Mouse (Mus musculus) heart, embryonic 13.5 days (tissue): ENCODE data around the gene Tmem245. TPM values are rescaled to one million over a fixed set of nuclear protein-coding genes. Genes with fewer than 3 reads are reported as not detected.

Experiments
- ATAC-seq: fragments of 200-750 bp; cut with Nextera tagmentation; 2 replicates; pipeline ENCODE4 v1.8.0; 2017; ENCODE audit warnings: moderate TSS enrichment; ENCODE audit not compliant: insufficient number of reproducible peaks, low FRiP score, low TSS enrichment; ENCODE audit errors: extremely low read depth
- H3K27ac ChIP-seq: fragments of 300-500 bp; sonication (generic); replicated peaks from 2 replicates; pipeline ENCODE4 v1.5.1; 2015; ENCODE audit warnings: moderate library complexity, mild to moderate bottlenecking, inconsistent platforms
- H3K27me3 ChIP-seq: fragments of 300-500 bp; sonication (generic); replicated peaks from 2 replicates; pipeline ENCODE4 v1.6.1; 2015; ENCODE audit warnings: mild to moderate bottlenecking, inconsistent platforms
- H3K36me3 ChIP-seq: fragments of 300-500 bp; sonication (generic); 2 replicates; pipeline ENCODE4 v1.6.1; 2015; ENCODE audit warnings: mild to moderate bottlenecking, inconsistent platforms
- H3K4me1 ChIP-seq: fragments of 300-500 bp; sonication (generic); 2 replicates; pipeline ENCODE4 v1.6.1; 2015; ENCODE audit warnings: inconsistent platforms
- H3K4me2 ChIP-seq: fragments of 300-500 bp; sonication (generic); 2 replicates; pipeline ENCODE4 v1.6.1; 2015; ENCODE audit warnings: inconsistent platforms, mild to moderate bottlenecking, moderate library complexity
- H3K4me3 ChIP-seq: fragments of 300-500 bp; sonication (generic); 2 replicates; pipeline ENCODE4 v1.5.1; 2015; ENCODE audit warnings: moderate library complexity, mild to moderate bottlenecking, inconsistent platforms
- H3K9ac ChIP-seq: fragments of 300-500 bp; sonication (generic); 2 replicates; pipeline ENCODE4 v1.6.1; 2015; ENCODE audit warnings: inconsistent platforms, mild to moderate bottlenecking, moderate library complexity
- H3K9me3 ChIP-seq: fragments of 300-500 bp; sonication (generic); 2 replicates; pipeline ENCODE4 v1.6.1; 2016; ENCODE audit warnings: inconsistent platforms
- WGBS: fragments of 180-500 bp; shearing (Covaris S2); methylation state at CpG from one replicate; pipeline ENCODE4 v1.1.7; 2015; ENCODE audit warnings: mixed read lengths; 5-methylcytosine and 5-hydroxymethylcytosine counted together
- microRNA counts: library from miRNA; unstranded; fragments of <30 nt; microRNA quantifications from one replicate; lab custom pipeline; 2016
- microRNA-seq: library from miRNA; unstranded; fragments of <30 nt; microRNA quantifications from one replicate; pipeline ENCODE4, GENCODE M21; 2016
- polyA plus RNA-seq: library from polyadenylated mRNA; unstranded; fragments of >200 nt; fragmentation: Nextera tagmentation; extraction: Ambion mirVana; gene quantifications from 2 replicates; pipeline ENCODE4 v1.2.1, GENCODE M21; 2015

Tmem245 gene
- polyA plus RNA-seq, 1 experiment from 2014 or later = 14.9 TPM

GRCm38 (mm10) chr4:56842501-56842900 lies 104.7 kb downstream of the Tmem245 start:
- WGBS = 68% methylated on average over 7 of the region's 7 CpGs
- H3K4me1 ChIP-seq = peaks cover 3% of the 10 kb centered on the region; the same call in 1 of the 2 replicates
- no peaks in the 10 kb centered on the region for H3K9me3 ChIP-seq
- no peak overlapping the region for H3K9ac ChIP-seq
- peak overlapping the region; percentile 67 for H3K27ac ChIP-seq
- ATAC-seq = no peak
- no peak overlapping the region for H3K4me3 ChIP-seq
- H3K27me3 ChIP-seq = no peaks in the 10 kb centered on the region
- peaks cover 57% of the 10 kb centered on the region for H3K36me3 ChIP-seq
- H3K4me2 ChIP-seq = no peak overlapping the region

GRCm38 (mm10) chr4:56840297-56840696 lies 106.9 kb downstream of the Tmem245 start:
- H3K27ac ChIP-seq = no peak overlapping the region
- no peaks in the 10 kb centered on the region for H3K9me3 ChIP-seq
- ATAC-seq = no peak
- H3K4me1 ChIP-seq = peaks cover 3% of the 10 kb centered on the region; the same call in 1 of the 2 replicates
- no peak overlapping the region for H3K4me2 ChIP-seq
- no peak overlapping the region for H3K9ac ChIP-seq
- 64% methylated on average over 3 of the region's 3 CpGs for WGBS
- no peaks in the 10 kb centered on the region for H3K27me3 ChIP-seq
- H3K36me3 ChIP-seq = peaks cover 55% of the 10 kb centered on the region
- H3K4me3 ChIP-seq = no peak overlapping the region

- WGBS = 62% methylated on average over 6 of the region's 6 CpGs
Measured at GRCm38 (mm10) chr4:56837661-56838060, 109.6 kb downstream of the Tmem245 start.

GRCm38 (mm10) chr4:56831998-56832397 lies 115.2 kb downstream of the Tmem245 start:
- ATAC-seq = no peak
- H3K9me3 ChIP-seq = no peaks in the 10 kb centered on the region
- H3K9ac ChIP-seq = no peak overlapping the region
- peaks cover 20% of the 10 kb centered on the region for H3K4me1 ChIP-seq
- 0 out of 2 replicates have a peak overlapping the region, but pooled peaks have one; percentile 8 for H3K27ac ChIP-seq
- no peak overlapping the region for H3K4me2 ChIP-seq
- no peak overlapping the region for H3K4me3 ChIP-seq
- peaks cover 47% of the 10 kb centered on the region for H3K36me3 ChIP-seq
- H3K27me3 ChIP-seq = no peaks in the 10 kb centered on the region
- WGBS = 59% methylated on average over 7 of the region's 7 CpGs

More at GRCm38 (mm10) chr4:56837661-56838060, 109.6 kb downstream of the Tmem245 start:
- no peak overlapping the region for H3K4me3 ChIP-seq
- no peak overlapping the region for H3K4me2 ChIP-seq
- no peak for ATAC-seq
- no peak overlapping the region for H3K27ac ChIP-seq
- H3K36me3 ChIP-seq = peaks cover 55% of the 10 kb centered on the region
- no peaks in the 10 kb centered on the region for H3K9me3 ChIP-seq
- no peaks in the 10 kb centered on the region for H3K27me3 ChIP-seq
- no peaks in the 10 kb centered on the region for H3K4me1 ChIP-seq
- H3K9ac ChIP-seq = no peak overlapping the region

GRCm38 (mm10) chr4:56831013-56831609 lies 116.1 kb downstream of the Tmem245 start:
- H3K9me3 ChIP-seq = no peaks in the 10 kb centered on the region
- no peak; the same call in 1 of the 2 replicates for ATAC-seq
- peaks cover 52% of the 10 kb centered on the region for H3K36me3 ChIP-seq
- no peaks in the 10 kb centered on the region for H3K27me3 ChIP-seq
- peak overlapping the region; percentile 58 for H3K27ac ChIP-seq
- WGBS = 47% methylated on average over 13 of the region's 13 CpGs
- no peak overlapping the region for H3K9ac ChIP-seq
- peaks cover 20% of the 10 kb centered on the region for H3K4me1 ChIP-seq
- peak overlapping the region; percentile 21; the same call in 1 of the 2 replicates for H3K4me2 ChIP-seq
- no peak overlapping the region for H3K4me3 ChIP-seq

GRCm38 (mm10) chr4:56829511-56829921 lies 117.7 kb downstream of the Tmem245 start:
- WGBS = 57% methylated on average over 7 of the region's 7 CpGs
- Histone ChIP-seq H3K4me2 (no peak overlapping the region), H3K27me3 (no peaks in the 10 kb centered on the region), H3K36me3 (peaks cover 44% of the 10 kb centered on the region), H3K27ac (0 out of 2 replicates have a peak overlapping the region, but pooled peaks have one; percentile 3), H3K9ac (no peak overlapping the region), H3K9me3 (no peaks in the 10 kb centered on the region), H3K4me3 (no peak overlapping the region), H3K4me1 (peaks cover 20% of the 10 kb centered on the region)
- 0 out of 2 replicates have a peak, but pooled peaks have one; percentile 19 for ATAC-seq

GRCm38 (mm10) chr4:56828932-56829331 lies 118.3 kb downstream of the Tmem245 start:
- Histone ChIP-seq H3K4me3 (no peak overlapping the region), H3K4me2 (no peak overlapping the region), H3K36me3 (peaks cover 41% of the 10 kb centered on the region), H3K27me3 (no peaks in the 10 kb centered on the region), H3K9ac (no peak overlapping the region), H3K4me1 (peaks cover 20% of the 10 kb centered on the region), H3K27ac (0 out of 2 replicates have a peak overlapping the region, but pooled peaks have one; percentile 3), H3K9me3 (no peaks in the 10 kb centered on the region)
- 73% methylated on average over 3 of the region's 3 CpGs for WGBS
- ATAC-seq = no peak

- H3K27ac ChIP-seq = no peak overlapping the region
- no peak overlapping the region for H3K4me2 ChIP-seq
- H3K9me3 ChIP-seq = no peaks in the 10 kb centered on the region
- no peak for ATAC-seq
- no peaks in the 10 kb centered on the region for H3K27me3 ChIP-seq
- no peak overlapping the region for H3K9ac ChIP-seq
- no peak overlapping the region for H3K4me3 ChIP-seq
- WGBS = 85% methylated on average over 9 of the region's 9 CpGs
- no peaks in the 10 kb centered on the region for H3K4me1 ChIP-seq
- H3K36me3 ChIP-seq = peaks cover 31% of the 10 kb centered on the region
Measured at GRCm38 (mm10) chr4:56824231-56824630, 123.0 kb downstream of the Tmem245 start.

GRCm38 (mm10) chr4:56820017-56820550 lies 127.2 kb downstream of the Tmem245 start:
- Histone ChIP-seq H3K4me3 (no peak overlapping the region), H3K4me2 (no peak overlapping the region), H3K27me3 (no peaks in the 10 kb centered on the region), H3K9ac (no peak overlapping the region), H3K36me3 (peaks cover 18% of the 10 kb centered on the region), H3K4me1 (no peaks in the 10 kb centered on the region), H3K9me3 (no peaks in the 10 kb centered on the region), H3K27ac (no peak overlapping the region)
- no peak for ATAC-seq

MicroRNA genes within 50 kb of the gene (microRNA counts, 519-probe panel; counts per million panel counts)
- 3,820 counts per million, percentile 73 among the panel's probes with 10 or more counts for microRNA mmu-miR-32 (lab: Ali Mortazavi, UCI)

Small RNA genes within 50 kb of the gene (microRNA-seq; reads per million reads assigned to microRNA genes)
- 126 reads per million, percentile 57 among the genes with 10 or more reads in this experiment for gene Mir32

Other genes with a start within 250 kb of the Tmem245 start
- not detected in 2 replicates for gene Gm26657, start 207.4 kb downstream of the Tmem245 start, polyA plus RNA-seq
- gene Actl7b, start 206.0 kb downstream of the Tmem245 start, polyA plus RNA-seq = not detected in 2 replicates
- not detected in 2 replicates for gene Actl7a, start 204.0 kb downstream of the Tmem245 start, polyA plus RNA-seq
- gene Elp1, start 145.1 kb downstream of the Tmem245 start, polyA plus RNA-seq = 31.2 and 32.6 TPM in 2 replicates
- gene Fam206a, start 145.1 kb downstream of the Tmem245 start, polyA plus RNA-seq = 9.6 and 12.1 TPM in 2 replicates
- gene Ctnnal1, start 82.2 kb downstream of the Tmem245 start, polyA plus RNA-seq = 18.5 and 18.8 TPM in 2 replicates
- gene Frrs1l, start 43.0 kb upstream of the Tmem245 start, polyA plus RNA-seq = 0.18 and 0.21 TPM in 2 replicates
- 0.46 and 0.64 TPM in 2 replicates for gene Epb41l4b, start 196.0 kb upstream of the Tmem245 start, polyA plus RNA-seq